Mouse (Mus musculus) naive thymus-derived CD4-positive, alpha-beta T cell, adult 5 months (primary cell): Measurements from ENCODE around the gene C1ql1. TPM values are rescaled to one million over a fixed set of nuclear protein-coding genes. Genes with fewer than 3 reads are reported as not detected.

Experiments
- polyA plus RNA-seq: library from polyadenylated mRNA; unstranded; fragments of 100-300 nt; shearing (Covaris generic); gene quantifications from one replicate; pipeline ENCODE4 v1.2.1, GENCODE M21; 2017

C1ql1 gene
- polyA plus RNA-seq = not detected

DNA sequence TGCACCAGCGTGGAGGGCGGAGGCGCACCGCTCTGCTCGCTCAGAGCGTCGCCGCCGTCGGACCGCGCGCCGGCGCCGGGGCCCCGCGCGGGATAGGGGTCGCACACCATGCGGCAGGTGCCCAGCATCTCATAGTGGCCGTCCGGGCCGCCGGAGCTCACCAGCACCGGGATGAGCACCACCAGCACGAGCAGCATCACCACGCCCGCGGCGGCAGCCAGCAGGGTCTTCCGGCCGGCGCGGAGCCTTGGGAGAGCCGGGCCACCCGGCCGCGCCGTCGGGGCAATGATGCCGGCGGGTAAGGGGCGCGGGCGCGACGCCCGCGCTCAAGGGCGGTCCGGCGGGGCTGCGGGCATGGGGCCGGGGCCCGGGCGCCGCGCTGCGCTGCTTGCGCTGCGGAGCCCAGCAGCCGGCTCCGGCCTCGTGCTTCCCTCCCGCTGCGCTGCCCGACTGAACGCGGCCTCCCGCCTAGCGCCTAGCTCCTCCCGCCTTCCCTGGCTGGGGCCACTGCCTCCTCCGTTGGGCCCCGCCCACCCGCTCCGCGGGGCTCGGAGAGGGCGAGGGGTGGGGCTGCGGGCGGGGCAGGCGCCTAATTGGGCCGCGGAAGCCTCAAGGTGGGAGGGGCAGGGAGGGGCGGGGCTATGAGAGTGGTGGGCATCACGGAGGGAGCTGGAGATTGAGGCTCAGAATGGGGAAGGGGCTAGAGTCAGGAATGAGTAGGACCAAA lies at the start of gene C1ql1:
TSS of gene C1ql1 (minus strand) at position 424 of the 727 bp plus-strand sequence.

DNA sequence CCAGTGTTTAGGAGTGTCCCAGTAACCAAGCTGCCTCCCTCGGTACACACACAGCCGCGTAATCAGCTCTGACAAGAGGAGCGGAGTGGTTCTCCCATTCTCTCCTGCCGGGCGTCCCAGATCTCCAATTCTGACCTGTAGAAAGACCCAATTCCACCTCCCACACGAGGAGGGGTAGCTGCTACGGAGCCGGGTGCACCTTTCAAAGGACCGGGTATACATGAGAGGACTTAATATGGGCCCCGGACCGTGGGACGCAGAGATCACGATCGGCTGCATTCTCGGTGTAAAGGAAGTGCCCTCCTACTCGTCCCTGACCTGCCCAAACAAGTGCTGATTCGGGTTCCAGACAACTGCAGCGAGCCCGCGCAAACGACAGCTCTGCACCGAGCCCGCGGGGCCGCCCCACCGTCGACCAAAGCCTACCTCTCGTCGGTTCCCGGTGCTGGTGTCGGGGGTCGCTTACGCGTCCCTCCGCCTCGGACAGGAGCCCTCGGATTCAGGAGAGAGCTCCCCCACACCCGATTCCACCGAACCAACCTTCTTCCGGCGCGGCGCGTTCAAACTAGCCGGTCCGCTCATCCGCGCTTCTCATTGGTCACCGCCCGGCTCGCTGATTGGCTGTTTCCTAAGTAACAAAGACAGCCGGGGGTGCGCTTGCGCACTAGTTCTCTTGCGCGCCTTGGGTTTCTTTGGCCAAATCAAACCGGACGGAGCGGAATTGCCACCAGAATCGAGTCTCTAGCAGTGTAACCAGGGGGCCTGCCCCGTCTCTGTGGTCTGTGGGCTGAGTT lies 21.7 kb downstream of the C1ql1 start, which contains the start of gene Kif18b:
TSS of gene Kif18b (minus strand) at position 568 of the 794 bp plus-strand sequence.

DNA sequence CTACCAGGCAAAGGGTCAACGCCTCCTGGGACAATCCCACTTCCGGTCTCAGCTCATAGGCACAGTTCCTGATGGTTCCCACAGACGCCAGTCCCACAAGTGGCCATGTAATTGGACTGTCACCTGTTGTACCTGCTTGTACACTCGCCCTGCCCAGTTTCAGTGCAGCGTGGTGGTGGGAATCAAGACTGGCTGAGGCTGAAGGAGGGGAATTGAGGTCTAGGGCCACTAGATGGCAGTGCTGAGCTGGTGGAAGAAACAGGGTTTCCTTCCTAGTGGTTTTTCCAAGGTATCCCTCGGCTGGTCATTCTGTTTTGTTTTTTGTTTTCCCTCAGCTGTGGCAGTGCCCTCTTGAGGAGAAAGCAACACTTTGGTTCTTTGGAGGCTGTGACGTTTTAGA lies 45.7 kb downstream of the C1ql1 start, which contains the start of gene Gfap:
TSS of gene Gfap (minus strand) at position 150 of the 400 bp plus-strand sequence.

Other genes starting within 250 kb of the C1ql1 start
- gene Ccdc43, start 248.9 kb downstream of the C1ql1 start, polyA plus RNA-seq = 36.0 TPM
- not detected for gene Adam11, start 185.2 kb downstream of the C1ql1 start, polyA plus RNA-seq
- gene Gjc1, start 127.0 kb downstream of the C1ql1 start, polyA plus RNA-seq = not detected
- gene Higd1b, start 110.8 kb downstream of the C1ql1 start, polyA plus RNA-seq = not detected
- gene Eftud2, start 65.7 kb downstream of the C1ql1 start, polyA plus RNA-seq = 124 TPM
- gene Ccdc103, start 65.5 kb downstream of the C1ql1 start, polyA plus RNA-seq = not detected
- gene Fam187a, start 61.5 kb downstream of the C1ql1 start, polyA plus RNA-seq = not detected
- not detected for gene Gfap, start 45.8 kb downstream of the C1ql1 start, polyA plus RNA-seq
- 0.10 TPM for gene Kif18b, start 21.6 kb downstream of the C1ql1 start, polyA plus RNA-seq
- gene Nmt1, start 81.5 kb upstream of the C1ql1 start, polyA plus RNA-seq = 76.8 TPM
- gene Dcakd, start 81.6 kb upstream of the C1ql1 start, polyA plus RNA-seq = 10.3 TPM
- not detected for gene Plcd3, start 155.0 kb upstream of the C1ql1 start, polyA plus RNA-seq
- 33.6 TPM for gene Acbd4, start 155.0 kb upstream of the C1ql1 start, polyA plus RNA-seq
- 8.1 TPM for gene Hexim1, start 169.5 kb upstream of the C1ql1 start, polyA plus RNA-seq
- gene Hexim2, start 185.7 kb upstream of the C1ql1 start, polyA plus RNA-seq = 3.3 TPM
- gene Fmnl1, start 224.4 kb upstream of the C1ql1 start, polyA plus RNA-seq = 168 TPM